Mouse (Mus musculus): ENCODE measurements around the gene Zfp738.

- TF ChIP-seq CTCF (IDR thresholded peaks at IDR 0.05; ENCODE audit: borderline replicate concordance, control insufficient read depth, extremely low read depth, insufficient read depth, low read length, poor library complexity): no peak
- no peak for TF ChIP-seq POLR2A (IDR thresholded peaks at IDR 0.05; ENCODE audit: control insufficient read depth, extremely low read depth, insufficient read depth, low read length, poor library complexity)
Measured at GRCm38 (mm10) chr13:67610108-67610507, 76.8 kb downstream of the Zfp738 start.

Measured in thymus, adult 2 months (tissue).